Mouse (Mus musculus) limb, embryonic 14.5 days (tissue): ENCODE measurements at regions not wholly inside any gene's neighbourhood (a gene's known extent, or its start where the extent isn't known, plus 50 kb on each side); places are given as distances from the start of the nearest gene placed in this dataset.
"Not testable (repeated sequence)": the region's sequence is repeated elsewhere in the genome, so short reads cannot be mapped to it uniquely, and the experiment has no call there.

ENCODE experiments used
- ATAC-seq: fragments of 200-750 bp; cut with Nextera tagmentation; 2 replicates; pipeline ENCODE4 v1.8.0; 2017; ENCODE audit warnings: low read depth, moderate number of reproducible peaks, moderate TSS enrichment; ENCODE audit not compliant: low FRiP score
- DNase-seq: peaks from one replicate; pipeline ENCODE4 v3.0.0-alpha.2; 2015; ENCODE audit warnings: low spot score
- H3K27ac ChIP-seq: fragments of 300-500 bp; sonication (generic); replicated peaks from 2 replicates; pipeline ENCODE4 v1.5.1; 2014; ENCODE audit warnings: low read depth, mild to moderate bottlenecking, low read length, moderate library complexity, mixed read lengths
- H3K27me3 ChIP-seq: fragments of 300-500 bp; sonication (generic); 2 replicates; pipeline ENCODE4 v1.6.1; 2014; ENCODE audit warnings: low read length, mixed read lengths; ENCODE audit not compliant: control insufficient read depth, insufficient read depth
- H3K36me3 ChIP-seq: fragments of 300-500 bp; sonication (generic); 2 replicates; pipeline ENCODE4 v1.6.1; 2014; ENCODE audit warnings: mild to moderate bottlenecking, low read length, moderate library complexity, mixed read lengths; ENCODE audit not compliant: control insufficient read depth, insufficient read depth
- H3K4me1 ChIP-seq: fragments of 300-500 bp; sonication (generic); 2 replicates; pipeline ENCODE4 v1.6.1; 2014; ENCODE audit warnings: antibody characterized with exemption, low read length, mixed read lengths; ENCODE audit not compliant: control insufficient read depth, insufficient read depth
- H3K4me2 ChIP-seq: fragments of 300-500 bp; sonication (generic); replicated peaks from 2 replicates; pipeline ENCODE4 v1.6.1; 2014; ENCODE audit warnings: low read depth, mild to moderate bottlenecking, low read length, moderate library complexity; ENCODE audit not compliant: severe bottlenecking
- H3K4me3 ChIP-seq: fragments of 300-500 bp; sonication (generic); replicated peaks from 2 replicates; pipeline ENCODE4 v1.5.1; 2014; ENCODE audit warnings: low read length
- H3K9ac ChIP-seq: fragments of 300-500 bp; sonication (generic); 2 replicates; pipeline ENCODE4 v1.6.1; 2014; ENCODE audit warnings: mild to moderate bottlenecking, low read depth, low read length, moderate library complexity; ENCODE audit not compliant: severe bottlenecking
- H3K9me3 ChIP-seq: fragments of 300-500 bp; sonication (generic); 2 replicates; pipeline ENCODE4 v1.6.1; 2016; ENCODE audit warnings: low read length; ENCODE audit not compliant: control insufficient read depth
- POLR2A ChIP-seq: fragments of 200-500 bp; IDR thresholded peaks from 2 replicates; pipeline ENCODE4 v1.8.0; 2012; ENCODE audit warnings: inconsistent platforms, mild to moderate bottlenecking, moderate library complexity, borderline replicate concordance; ENCODE audit not compliant: insufficient read depth, insufficient read length; ENCODE audit errors: extremely low read depth
- WGBS: fragments of 180-500 bp; shearing (Covaris S2); extraction: QIAGEN DNeasy Blood & Tissue Kit; methylation state at CpG from one replicate; pipeline ENCODE4 v1.1.7; 2014; 5-methylcytosine and 5-hydroxymethylcytosine counted together

DNA sequence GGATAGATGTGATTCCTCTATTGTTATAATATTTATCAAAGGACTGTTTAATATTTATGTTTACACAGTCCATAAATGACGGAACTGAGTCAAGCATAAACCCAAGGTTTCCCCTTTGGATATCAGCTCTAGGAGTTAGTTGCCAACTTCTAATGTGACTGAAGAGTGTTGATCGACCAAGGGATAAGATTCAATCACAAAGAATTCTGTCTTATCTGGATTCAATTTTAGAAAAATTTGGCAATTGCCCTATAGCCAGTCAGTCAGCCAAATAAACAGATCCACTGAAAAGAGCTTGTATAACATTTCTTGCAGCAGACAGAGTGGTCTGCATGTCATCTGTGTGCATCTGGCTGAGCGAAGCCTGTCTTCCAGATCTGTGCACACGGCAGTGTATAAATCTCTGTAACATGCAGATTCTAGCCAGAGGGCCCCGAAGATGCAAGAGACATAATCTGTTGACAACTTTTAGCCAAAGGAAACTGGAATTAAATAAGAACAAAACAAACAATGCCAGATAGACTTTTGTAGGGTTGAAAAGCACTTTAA, 387.6 kb upstream of the 1700008P02Rik start:
- no peak overlapping the region for H3K4me2 ChIP-seq
- ATAC-seq (peak; percentile 50; the same call in 1 of the 2 replicates), DNase-seq (peak; percentile 75)
- H3K9me3 ChIP-seq = no peaks in the 10 kb centered on the region
- no peak for TF ChIP-seq POLR2A
- H3K27me3 ChIP-seq = no peaks in the 10 kb centered on the region
- H3K4me1 ChIP-seq = no peaks in the 10 kb centered on the region
- no peak overlapping the region for H3K4me3 ChIP-seq
- WGBS = 38% methylated on average over 5 of the region's 5 CpGs
- no peak overlapping the region for H3K27ac ChIP-seq
- H3K36me3 ChIP-seq = no peaks in the 10 kb centered on the region
- H3K9ac ChIP-seq = no peak overlapping the region

DNA sequence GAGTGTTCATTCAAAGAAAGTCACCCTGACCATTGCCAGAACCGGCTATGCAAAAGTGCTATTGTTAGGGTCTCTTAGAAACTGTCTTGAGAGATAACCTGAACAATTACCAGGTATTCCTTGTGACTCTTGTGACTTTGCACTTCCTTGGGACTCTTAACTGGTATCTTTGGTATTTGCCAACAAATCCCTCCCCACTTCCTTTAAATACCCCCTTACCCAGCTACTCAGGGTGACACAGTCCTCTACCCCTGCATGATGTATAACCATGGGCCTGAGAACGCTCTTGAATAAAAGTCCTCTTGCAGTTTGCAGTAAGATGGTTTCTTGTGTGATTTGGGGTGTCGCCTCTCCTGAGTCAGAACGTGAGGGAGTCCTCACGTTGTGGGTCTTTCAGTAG, 371.5 kb upstream of the 1700008P02Rik start:
- DNase-seq, H3K4me1 ChIP-seq, H3K27me3 ChIP-seq, H3K9ac ChIP-seq, H3K4me3 ChIP-seq, H3K4me2 ChIP-seq, H3K36me3 ChIP-seq, H3K27ac ChIP-seq, ATAC-seq, H3K9me3 ChIP-seq: not testable (repeated sequence)
- WGBS = 83% methylated on average over 5 of the region's 5 CpGs

DNA sequence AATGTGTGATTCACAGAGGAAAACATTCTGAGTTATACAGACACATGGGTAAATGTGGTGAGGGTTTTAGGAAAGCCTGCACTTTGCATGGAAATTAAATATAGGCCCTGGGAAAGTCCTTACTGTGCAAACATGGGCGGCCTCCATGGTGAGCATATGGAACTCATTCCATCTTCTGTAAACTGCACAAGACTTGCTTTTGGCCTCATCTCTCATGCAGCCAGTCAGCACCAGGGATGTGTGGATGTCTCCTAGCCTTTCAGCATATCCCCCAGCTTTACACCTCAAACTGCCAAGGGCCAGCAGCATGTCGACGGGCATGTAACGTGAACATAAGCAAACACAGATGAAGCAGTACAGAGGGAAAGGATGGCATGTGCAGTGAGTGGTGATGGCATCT, 364.7 kb upstream of the 1700008P02Rik start:
- no peak for TF ChIP-seq POLR2A
- ATAC-seq (no peak), DNase-seq (no peak)
- no peaks in the 10 kb centered on the region for H3K9me3 ChIP-seq
- H3K4me1 ChIP-seq = no peaks in the 10 kb centered on the region
- H3K27ac ChIP-seq = no peak overlapping the region
- H3K4me3 ChIP-seq = no peak overlapping the region
- H3K9ac ChIP-seq = no peak overlapping the region
- no peaks in the 10 kb centered on the region for H3K27me3 ChIP-seq
- 58% methylated on average over 4 of the region's 4 CpGs for WGBS
- no peak overlapping the region for H3K4me2 ChIP-seq
- no peaks in the 10 kb centered on the region for H3K36me3 ChIP-seq

DNA sequence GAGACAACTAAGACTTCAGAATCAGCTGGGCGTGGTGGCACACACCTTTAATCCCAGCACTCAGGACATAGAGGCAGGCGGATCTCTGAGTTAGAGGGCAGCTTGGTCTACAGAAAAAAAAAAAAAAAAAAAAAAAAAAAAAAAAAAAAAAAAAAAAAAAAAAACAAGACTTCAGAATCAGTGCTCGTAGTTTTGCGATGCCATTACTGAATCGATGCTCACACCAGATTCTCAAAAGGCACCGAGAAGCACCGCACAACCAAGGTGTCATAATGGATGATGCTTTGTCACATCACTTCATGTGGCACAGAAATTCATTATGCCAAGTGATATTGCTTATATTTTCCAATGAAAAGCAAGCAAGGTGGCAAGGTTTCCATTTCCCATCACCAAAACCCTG, 337.4 kb upstream of the 1700008P02Rik start:
- no peak for DNase-seq
- Histone ChIP-seq H3K27me3 (no peaks in the 10 kb centered on the region), H3K4me2 (no peak overlapping the region), H3K4me3 (no peak overlapping the region), H3K9me3 (no peaks in the 10 kb centered on the region), H3K9ac (no peak overlapping the region), H3K4me1 (no peaks in the 10 kb centered on the region), H3K36me3 (no peaks in the 10 kb centered on the region), H3K27ac (no peak overlapping the region)
- TF ChIP-seq POLR2A = no peak
- ATAC-seq = no peak
- WGBS = 89% methylated on average over 7 of the region's 7 CpGs

DNA sequence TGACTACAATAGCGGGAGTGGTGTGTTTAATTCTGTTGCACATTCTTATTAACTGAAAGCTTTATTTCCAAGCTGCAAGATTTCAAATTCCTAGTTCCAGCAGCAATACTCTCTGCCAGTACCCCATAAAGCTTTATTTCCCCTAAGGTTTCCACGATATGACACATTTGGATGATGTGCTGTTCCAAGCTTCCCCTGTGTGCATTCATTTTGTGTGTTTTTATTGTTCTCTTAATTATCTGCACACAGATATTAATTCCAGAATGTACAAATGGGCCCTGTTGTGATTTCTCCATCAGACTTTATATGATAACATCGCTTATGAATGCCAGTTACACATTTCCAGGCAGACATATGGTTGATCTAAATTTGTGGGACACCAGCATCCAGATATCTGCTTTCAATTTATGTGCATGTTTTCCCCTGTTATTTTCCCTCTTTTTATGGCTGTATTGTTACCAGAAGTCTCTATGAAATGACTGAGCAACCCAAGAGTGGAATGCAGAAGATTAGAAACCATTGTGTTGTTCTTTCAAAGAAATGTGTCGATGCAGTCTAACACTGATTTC, 312.4 kb upstream of the 1700008P02Rik start:
- H3K4me2 ChIP-seq = no peak overlapping the region
- H3K27me3 ChIP-seq = no peaks in the 10 kb centered on the region
- 39% methylated on average over 4 of the region's 4 CpGs for WGBS
- TF ChIP-seq POLR2A = no peak
- H3K4me1 ChIP-seq = peaks cover 6% of the 10 kb centered on the region; the same call in 1 of the 2 replicates
- H3K9ac ChIP-seq = no peak overlapping the region
- ATAC-seq (peak; percentile 79), DNase-seq (peak; percentile 49)
- H3K36me3 ChIP-seq = no peaks in the 10 kb centered on the region
- 0 out of 2 replicates have a peak overlapping the region, but pooled peaks have one; percentile 28 for H3K27ac ChIP-seq
- no peak overlapping the region for H3K4me3 ChIP-seq
- H3K9me3 ChIP-seq = no peaks in the 10 kb centered on the region
